Mouse (Mus musculus) ES-E14 (cell line): ENCODE results near the gene Gm16181. TPM values are rescaled to one million over a fixed set of nuclear protein-coding genes. Genes with fewer than 3 reads are reported as not detected.

Experiments
- DNase-seq: peaks from one replicate; pipeline ENCODE4 v3.0.0-alpha.2; 2013; ENCODE audit warnings: low read depth, low spot score
- H3K27ac ChIP-seq: 2 replicates; pipeline ENCODE4 v1.5.1; 2012; ENCODE audit warnings: low read depth, mild to moderate bottlenecking, low read length, moderate library complexity, mixed read lengths; ENCODE audit not compliant: poor library complexity, insufficient read depth, severe bottlenecking
- H3K36me3 ChIP-seq: 2 replicates; pipeline ENCODE4 v1.6.1; 2012; ENCODE audit warnings: mild to moderate bottlenecking, low read length, moderate library complexity, mixed read lengths; ENCODE audit not compliant: control insufficient read depth, poor library complexity, insufficient read depth, severe bottlenecking
- H3K4me1 ChIP-seq, 2 experiments: fragments of 150-350 bp in 1 of 2; sonication (generic) in 1 of 2; 2 replicates each; pipeline ENCODE4 v1.6.1; 2012; ENCODE audit warnings: low read length in 2 of 2, mild to moderate bottlenecking in 1 of 2, mixed read lengths in 1 of 2; ENCODE audit not compliant: control insufficient read depth in 2 of 2, insufficient read depth in 2 of 2, poor library complexity in 1 of 2
- H3K4me3 ChIP-seq, 2 experiments: fragments of 150-350 bp in 1 of 2; sonication (generic) in 1 of 2; 2 replicates each; pipeline ENCODE4 v1.5.1; 2012; ENCODE audit warnings: low read length in 2 of 2, low read depth in 1 of 2, mild to moderate bottlenecking in 1 of 2, mixed read lengths in 1 of 2; ENCODE audit not compliant: insufficient read depth in 1 of 2, poor library complexity in 1 of 2, severe bottlenecking in 1 of 2
- H3K9ac ChIP-seq: 2 replicates; pipeline ENCODE4 v1.6.1; 2012; ENCODE audit warnings: low read depth, mild to moderate bottlenecking, low read length, mixed read lengths; ENCODE audit not compliant: poor library complexity, insufficient read depth, severe bottlenecking
- H3K9me3 ChIP-seq: fragments of 150-350 bp; sonication (generic); 2 replicates; pipeline ENCODE4 v1.6.1; 2012; ENCODE audit warnings: low read depth, mild to moderate bottlenecking, low read length; ENCODE audit not compliant: control insufficient read depth, insufficient read depth
- CHD2 ChIP-seq: IDR thresholded peaks from 2 replicates; pipeline ENCODE4 v1.6.1; 2014; ENCODE audit warnings: mild to moderate bottlenecking, low read depth, low read length, inconsistent platforms
- HCFC1 ChIP-seq: IDR thresholded peaks from 2 replicates; pipeline ENCODE4 v1.6.1; 2012; ENCODE audit warnings: low read length, inconsistent platforms, borderline replicate concordance; ENCODE audit not compliant: insufficient read depth
- MAFK ChIP-seq: IDR thresholded peaks from 2 replicates; pipeline ENCODE4 v1.6.1; 2014; ENCODE audit warnings: mild to moderate bottlenecking, low read depth, low read length, inconsistent platforms; ENCODE audit not compliant: insufficient read depth
- ZC3H11A ChIP-seq: IDR thresholded peaks from 2 replicates; pipeline ENCODE4 v1.6.1; 2012; ENCODE audit warnings: low read depth, mild to moderate bottlenecking, inconsistent platforms, low read length, borderline replicate concordance
- ZNF384 ChIP-seq: IDR thresholded peaks from 2 replicates; pipeline ENCODE4 v1.6.1; 2012; ENCODE audit warnings: low read depth, low read length, inconsistent platforms
- in situ Hi-C, 2 experiments: fragments of 600-800 bp; cut with MboI; formaldehyde crosslinking; loops; one replicate each; pipeline ENCODE4 v1.15.1; 2025; ENCODE audit warnings: low sequenced_read_pairs in 2 of 2, inconsistent platforms in 1 of 2; ENCODE audit not compliant: unreplicated experiment in 2 of 2
- total RNA-seq: library from RNA; depleted of rRNA; stranded (reverse); fragments of 300-350 nt; gene quantifications from 2 replicates; pipeline ENCODE4 v1.2.3, GENCODE M21; 2012

The Gm16181 gene
- total RNA-seq, 1 experiment, result not detected

DNA sequence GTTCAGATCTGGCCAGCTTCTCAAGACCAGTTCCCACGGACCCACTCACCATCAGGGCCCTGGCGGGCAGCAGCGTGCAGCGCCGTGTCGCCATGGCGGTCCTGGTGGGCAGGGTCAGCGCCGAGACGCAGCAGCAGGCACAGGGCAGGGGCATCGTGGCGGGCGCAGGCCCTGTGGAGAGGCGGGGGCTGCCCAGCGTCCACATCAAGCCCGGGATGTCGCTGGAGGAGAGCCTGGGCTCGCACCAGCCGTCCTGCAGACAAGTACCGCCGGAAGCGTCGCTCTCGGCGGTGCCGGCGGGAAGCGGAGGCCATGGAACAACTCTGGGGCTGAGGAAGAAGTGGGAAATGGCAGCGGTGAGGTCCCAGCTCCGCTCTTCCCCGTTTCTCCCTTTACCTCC is 14.3 kb downstream of the Gm16181 start:
- Histone ChIP-seq H3K27ac (peak overlapping the region; percentile 14; the same call in 1 of the 2 replicates), H3K4me3 (peak overlapping the region; percentile 74 to 76), H3K4me1 (peaks cover 0 to 2% of the 10 kb centered on the region in 2 experiments; a peak in 1 of 4 replicates), H3K9ac (peak overlapping the region; percentile 83), H3K36me3 (peaks cover 9% of the 10 kb centered on the region; the same call in 1 of the 2 replicates), H3K9me3 (no peaks in the 10 kb centered on the region)
- in situ Hi-C loops, result loop anchor here (5.0 kb wide), 1 partner anchor 68 kb away; no protein-coding TSS in a partner anchor
- no peak for DNase-seq
- TF ChIP-seq MAFK (no peak), ZC3H11A (no peak), ZNF384 (no peak), CHD2 (no peak)

GRCm38 (mm10) chr17:35235614-35236389 is 15.2 kb downstream of the Gm16181 start, which contains the start of gene Nfkbil1:
Gene Nfkbil1 (minus strand): TSS chr17:35235792.
- peak; percentile 89 for DNase-seq
- H3K4me1 ChIP-seq, result peaks cover 0 to 2% of the 10 kb centered on the region in 2 experiments; a peak in 1 of 4 replicates
- in situ Hi-C loops, result no loop called here
- peaks cover 5% of the 10 kb centered on the region; the same call in 1 of the 2 replicates for H3K36me3 ChIP-seq
- H3K9ac ChIP-seq, result peak within 1 kb of the TSS; percentile 83
- H3K9me3 ChIP-seq, result no peaks in the 10 kb centered on the region
- H3K27ac ChIP-seq, result peak within 1 kb of the TSS; percentile 26
- no peak for TF ChIP-seq MAFK
- TF ChIP-seq HCFC1, result peak; percentile 86
- no peak for TF ChIP-seq ZC3H11A
- TF ChIP-seq ZNF384, result no peak
- TF ChIP-seq CHD2, result no peak
- H3K4me3 ChIP-seq, result peak within 1 kb of the TSS; percentile 74 to 76

- in situ Hi-C loops, result no loop called here
- H3K27ac ChIP-seq, result peak overlapping the region; percentile 26; the same call in 1 of the 2 replicates
- TF ChIP-seq ZC3H11A (peak; percentile 49; the same call in 1 of the 2 replicates), ZNF384 (no peak), HCFC1 (0 out of 2 replicates have a peak, but pooled peaks have one; percentile 37)
- no peaks in the 10 kb centered on the region for H3K36me3 ChIP-seq
- no peaks in the 10 kb centered on the region for H3K9me3 ChIP-seq
- DNase-seq, result peak; percentile 87
- H3K9ac ChIP-seq, result peak overlapping the region; percentile 73
- peak overlapping the region; percentile 74 to 76 for H3K4me3 ChIP-seq
- peaks cover 0 to 2% of the 10 kb centered on the region in 2 experiments; a peak in 1 of 4 replicates for H3K4me1 ChIP-seq
These were observed 15.7 kb downstream of the Gm16181 start for GRCm38 (mm10) chr17:35236390-35236746.

DNA sequence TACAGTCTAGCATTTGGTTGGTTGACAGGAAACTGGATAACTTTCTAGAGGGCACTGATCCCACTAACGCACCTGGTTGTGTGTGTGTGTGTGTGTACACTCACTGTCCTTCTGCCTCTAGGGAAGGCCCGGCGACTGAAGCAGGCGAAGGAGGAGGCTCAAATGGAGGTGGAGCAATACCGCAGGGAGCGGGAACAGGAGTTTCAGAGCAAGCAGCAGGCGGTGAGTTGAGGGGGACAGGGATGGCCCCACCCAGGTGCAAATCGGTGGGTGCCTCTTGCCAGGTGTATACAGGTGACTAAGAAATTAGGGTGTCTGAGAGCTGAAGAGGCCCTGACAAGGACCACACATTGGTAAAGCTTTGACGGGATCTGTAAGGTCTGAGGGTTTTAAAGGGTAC is 16.4 kb downstream of the Gm16181 start:
- Histone ChIP-seq H3K9me3 (no peaks in the 10 kb centered on the region), H3K9ac (no peak overlapping the region), H3K36me3 (no peaks in the 10 kb centered on the region), H3K27ac (no peak overlapping the region), H3K4me3 (no peak overlapping the region), H3K4me1 (no peaks in the 10 kb centered on the region; a peak in 1 of 4 replicates)
- DNase-seq, result no peak
- TF ChIP-seq CHD2, result no peak
- in situ Hi-C loops, result no loop called here
